Mouse (Mus musculus) intestine, embryonic 16.5 days (tissue): Measurements from ENCODE around the gene Fam92b. TPM values are rescaled to one million over a fixed set of nuclear protein-coding genes. Genes with fewer than 3 reads are reported as not detected.

ENCODE experiments used
- ATAC-seq: fragments of 200-750 bp; cut with Nextera tagmentation; 2 replicates; pipeline ENCODE4 v1.8.0; 2017; ENCODE audit warnings: moderate TSS enrichment, moderate library complexity
- H3K27ac ChIP-seq: fragments of 300-500 bp; sonication (generic); 2 replicates; pipeline ENCODE4 v1.5.1; 2014; ENCODE audit warnings: mild to moderate bottlenecking, low read length
- H3K27me3 ChIP-seq: fragments of 300-500 bp; sonication (generic); replicated peaks from 2 replicates; pipeline ENCODE4 v1.6.1; 2014; ENCODE audit warnings: low read length, control low read depth, mixed read lengths; ENCODE audit not compliant: control insufficient read depth, insufficient read depth
- H3K36me3 ChIP-seq: fragments of 300-500 bp; sonication (generic); 2 replicates; pipeline ENCODE4 v1.6.1; 2014; ENCODE audit warnings: low read length, control low read depth; ENCODE audit not compliant: control insufficient read depth, insufficient read depth
- H3K4me1 ChIP-seq: fragments of 300-500 bp; sonication (generic); 2 replicates; pipeline ENCODE4 v1.6.1; 2014; ENCODE audit warnings: low read length, control low read depth, mixed read lengths; ENCODE audit not compliant: control insufficient read depth, insufficient read depth
- H3K4me2 ChIP-seq: fragments of 300-500 bp; sonication (generic); 2 replicates; pipeline ENCODE4 v1.6.1; 2014; ENCODE audit warnings: low read depth, low read length, control low read depth
- H3K4me3 ChIP-seq: fragments of 300-500 bp; sonication (generic); 2 replicates; pipeline ENCODE4 v1.5.1; 2014; ENCODE audit warnings: mild to moderate bottlenecking, low read length
- H3K9ac ChIP-seq: fragments of 300-500 bp; sonication (generic); 2 replicates; pipeline ENCODE4 v1.6.1; 2014; ENCODE audit warnings: low read depth, low read length
- H3K9me3 ChIP-seq: fragments of 300-500 bp; sonication (generic); 2 replicates; pipeline ENCODE4 v1.6.1; 2016; ENCODE audit warnings: low read length, control low read depth; ENCODE audit not compliant: control insufficient read depth
- WGBS: fragments of 180-500 bp; shearing (Covaris S2); extraction: QIAGEN DNeasy Blood & Tissue Kit; methylation state at CpG from one replicate; pipeline ENCODE4 v1.1.7; 2014; 5-methylcytosine and 5-hydroxymethylcytosine counted together
- polyA plus RNA-seq: library from polyadenylated mRNA; unstranded; fragments of >200 nt; fragmentation: Nextera tagmentation; extraction: Ambion mirVana; gene quantifications from 2 replicates; pipeline ENCODE4 v1.2.1, GENCODE M21; 2015

The Fam92b gene
- polyA plus RNA-seq, 1 experiment from 2014 or later: 0.55 TPM

DNA sequence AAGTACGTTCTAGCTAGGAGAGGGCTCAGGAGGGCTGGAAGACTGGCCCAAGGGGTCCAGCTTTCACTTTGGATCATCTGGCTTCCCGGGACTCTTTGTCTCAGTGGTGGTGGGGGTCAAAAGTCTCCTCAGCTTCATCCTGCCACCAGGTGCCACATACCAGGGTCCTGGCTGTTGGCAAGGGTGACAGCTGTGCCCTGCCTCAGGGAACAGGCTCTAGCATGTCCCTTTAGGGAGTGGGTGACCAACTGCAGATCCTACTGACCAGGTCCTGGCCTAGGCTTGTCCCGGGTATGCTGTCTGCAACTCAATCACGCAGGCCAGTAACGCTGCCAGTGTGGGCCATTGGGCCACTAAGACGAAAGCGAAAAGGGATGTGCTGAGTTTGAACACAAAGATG is 35.3 kb upstream of the Fam92b start:
- ATAC-seq: no peak
- H3K27me3 ChIP-seq: no peaks in the 10 kb centered on the region
- WGBS: 86% methylated on average over 7 of the region's 7 CpGs

DNA sequence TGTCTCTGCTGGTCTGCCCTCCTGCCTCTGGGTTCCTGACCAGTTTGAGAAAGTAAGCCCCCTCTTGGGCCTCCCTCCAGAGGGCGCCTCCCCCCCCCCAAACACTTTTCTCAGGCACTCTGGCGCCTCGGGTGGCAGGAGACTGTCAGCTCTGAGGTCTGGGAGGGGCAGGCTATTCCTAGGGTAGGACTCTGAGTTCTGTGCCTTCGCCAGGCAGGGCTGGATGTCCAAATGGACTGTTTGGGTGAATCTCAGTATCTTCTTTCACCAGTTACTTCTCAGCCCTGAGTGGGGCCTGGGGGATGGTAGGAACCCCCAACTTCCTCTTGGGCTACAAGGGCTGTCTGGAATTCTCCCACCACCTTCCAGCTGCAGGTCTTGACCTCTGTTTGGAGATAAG is 34.1 kb upstream of the Fam92b start:
- H3K4me2 ChIP-seq: no peak overlapping the region
- H3K9me3 ChIP-seq: no peaks in the 10 kb centered on the region
- no peaks in the 10 kb centered on the region for H3K27me3 ChIP-seq
- H3K9ac ChIP-seq: peak overlapping the region; percentile 10; the same call in 1 of the 2 replicates
- no peak overlapping the region for H3K4me3 ChIP-seq
- no peak overlapping the region for H3K27ac ChIP-seq
- no peaks in the 10 kb centered on the region for H3K36me3 ChIP-seq
- ATAC-seq: peak; percentile 33; the same call in 1 of the 2 replicates
- H3K4me1 ChIP-seq: peaks cover 20% of the 10 kb centered on the region
- 10% methylated on average over 4 of the region's 4 CpGs for WGBS

More for the DNA sequence above, 35.3 kb upstream of the Fam92b start:
- Histone ChIP-seq H3K27ac (no peak overlapping the region), H3K9me3 (no peaks in the 10 kb centered on the region), H3K4me1 (peaks cover 31% of the 10 kb centered on the region), H3K4me3 (no peak overlapping the region), H3K36me3 (no peaks in the 10 kb centered on the region), H3K9ac (no peak overlapping the region), H3K4me2 (no peak overlapping the region)

DNA sequence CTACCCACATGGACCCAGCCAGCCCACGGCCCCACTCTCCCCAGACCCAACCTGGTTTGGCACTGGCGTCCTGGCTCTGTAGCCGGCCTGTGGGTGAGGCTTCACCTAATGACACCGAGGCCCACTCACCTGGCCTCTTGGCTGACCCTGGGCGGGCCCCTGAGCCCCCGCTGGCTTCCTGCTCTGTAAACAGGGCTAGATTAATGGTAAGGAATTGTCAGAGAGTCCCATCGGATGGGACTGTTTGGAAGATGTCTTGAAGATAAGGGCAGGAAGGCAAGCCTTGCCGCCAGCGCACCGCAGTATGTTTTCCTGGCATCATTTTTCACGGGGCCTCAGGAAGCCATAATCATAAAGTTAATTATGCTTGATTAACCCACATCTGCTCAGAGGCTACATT is 30.8 kb upstream of the Fam92b start:
- ATAC-seq: no peak

DNA sequence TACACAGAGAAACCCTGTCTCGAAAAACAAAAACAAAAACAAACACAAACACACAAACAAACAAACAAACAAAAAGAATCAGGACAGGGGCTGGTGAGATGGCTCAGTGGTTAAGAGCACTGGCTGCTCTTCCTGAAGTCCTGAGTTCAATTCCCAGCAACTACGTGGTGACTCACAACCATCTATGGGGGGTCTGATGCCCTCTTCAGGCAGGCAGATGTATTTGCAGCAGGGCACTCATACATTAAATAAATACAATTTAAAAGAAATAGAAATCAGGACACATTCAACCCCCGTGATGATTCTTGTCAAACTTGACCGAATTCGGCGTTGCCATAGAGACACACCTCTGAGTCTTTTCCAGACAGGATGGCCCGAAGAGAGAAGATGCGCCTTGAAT is 30.1 kb upstream of the Fam92b start:
- no peaks in the 10 kb centered on the region for H3K9me3 ChIP-seq
- H3K9ac ChIP-seq: no peak overlapping the region
- no peak overlapping the region for H3K4me2 ChIP-seq
- WGBS: 86% methylated on average over 8 of the region's 8 CpGs
- peaks cover 26% of the 10 kb centered on the region for H3K4me1 ChIP-seq
- H3K27me3 ChIP-seq: no peaks in the 10 kb centered on the region
- no peak overlapping the region for H3K4me3 ChIP-seq
- no peaks in the 10 kb centered on the region for H3K36me3 ChIP-seq
- ATAC-seq: no peak
- no peak overlapping the region for H3K27ac ChIP-seq

More for the DNA sequence above, 30.8 kb upstream of the Fam92b start:
- Histone ChIP-seq H3K9me3 (no peaks in the 10 kb centered on the region), H3K4me2 (no peak overlapping the region), H3K27me3 (no peaks in the 10 kb centered on the region), H3K4me1 (peaks cover 26% of the 10 kb centered on the region), H3K4me3 (no peak overlapping the region), H3K36me3 (no peaks in the 10 kb centered on the region), H3K27ac (no peak overlapping the region), H3K9ac (no peak overlapping the region)
- WGBS: 33% methylated on average over 11 of the region's 11 CpGs

DNA sequence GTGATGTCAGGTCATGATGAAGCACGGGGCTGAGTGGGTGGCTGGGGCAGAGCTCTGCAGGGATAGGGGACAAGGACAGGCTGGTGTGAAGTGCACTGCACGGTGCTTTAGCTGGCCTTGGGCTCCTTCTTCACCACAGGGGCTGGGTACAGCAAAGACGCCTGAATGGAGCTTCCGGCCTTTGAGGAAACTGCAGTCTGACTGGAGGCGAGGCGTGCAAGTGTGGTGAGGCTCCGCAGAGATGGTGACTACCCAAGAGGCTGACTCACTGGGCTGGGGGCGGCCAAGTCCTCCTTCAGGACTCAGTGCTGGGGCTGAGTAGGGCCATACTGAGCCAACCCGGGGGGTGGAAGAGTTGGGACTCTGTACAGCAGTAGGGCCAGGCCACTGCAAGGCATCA is 28.6 kb upstream of the Fam92b start:
- Histone ChIP-seq H3K4me3 (no peak overlapping the region), H3K9ac (no peak overlapping the region), H3K27me3 (no peaks in the 10 kb centered on the region), H3K36me3 (no peaks in the 10 kb centered on the region), H3K4me2 (no peak overlapping the region), H3K4me1 (peaks cover 20% of the 10 kb centered on the region), H3K27ac (no peak overlapping the region), H3K9me3 (no peaks in the 10 kb centered on the region)
- WGBS: 81% methylated on average over 9 of the region's 9 CpGs
- ATAC-seq: no peak

DNA sequence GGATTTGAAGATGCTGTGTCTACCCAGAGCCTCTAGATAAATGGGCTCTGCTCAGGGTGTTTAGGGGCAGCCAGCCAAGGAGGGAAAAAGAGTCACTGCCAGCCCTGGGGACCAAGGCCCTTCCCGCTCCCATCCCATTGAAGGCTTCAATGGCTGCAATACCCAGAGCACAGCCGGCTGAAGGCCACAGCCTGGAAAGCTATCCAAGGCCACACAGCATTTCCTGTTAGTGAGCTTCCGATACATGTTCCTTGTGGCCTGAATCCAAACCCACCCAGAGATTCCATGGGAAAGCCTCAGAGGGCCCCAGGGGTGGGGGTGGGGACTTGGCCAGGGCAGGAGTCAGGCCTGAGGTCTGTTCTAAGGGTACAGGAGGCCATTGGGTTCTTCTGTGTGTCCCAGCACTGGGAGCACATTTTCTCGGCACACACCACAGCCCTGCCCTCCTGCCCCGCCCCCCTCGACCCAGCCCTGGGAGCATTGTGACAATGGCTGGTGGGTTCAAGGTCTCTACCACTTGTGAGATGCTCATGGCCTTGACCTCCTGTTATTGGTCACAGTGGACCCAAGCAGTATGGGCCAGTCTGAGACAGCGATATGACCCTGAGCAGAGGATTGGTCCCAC is 27.6 kb upstream of the Fam92b start:
- Histone ChIP-seq H3K36me3 (no peaks in the 10 kb centered on the region), H3K4me2 (no peak overlapping the region), H3K4me3 (no peak overlapping the region), H3K4me1 (peaks cover 18% of the 10 kb centered on the region), H3K27ac (peak overlapping the region; percentile 54), H3K9me3 (0 out of 2 replicates have a peak, but pooled peaks cover 3% of the 10 kb centered on the region), H3K27me3 (no peaks in the 10 kb centered on the region), H3K9ac (peak overlapping the region; percentile 53)
- peak; percentile 52 for ATAC-seq
- WGBS: 57% methylated on average over 7 of the region's 7 CpGs

DNA sequence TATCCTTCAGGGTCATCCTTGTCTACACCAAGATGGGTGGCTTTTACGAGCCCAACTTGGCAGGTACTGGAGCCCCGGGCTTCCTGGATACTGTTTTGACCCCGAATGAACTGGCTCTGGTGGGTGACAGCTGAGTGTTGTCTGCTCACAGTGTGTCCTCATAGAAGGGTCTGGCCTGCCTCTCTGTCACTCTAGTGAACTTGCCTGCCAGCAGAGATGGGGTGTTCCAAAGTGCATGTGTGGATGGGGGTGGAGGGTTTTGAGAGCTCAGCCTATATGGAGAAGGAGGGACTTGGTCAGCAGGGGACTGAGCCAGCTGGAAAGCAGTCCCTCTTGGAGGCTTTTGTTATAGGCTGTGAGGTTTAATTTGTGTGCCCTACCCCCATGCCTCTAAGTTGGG is 25.3 kb upstream of the Fam92b start:
- 0 out of 2 replicates have a peak, but pooled peaks cover 7% of the 10 kb centered on the region for H3K9me3 ChIP-seq
- peak; percentile 45 for ATAC-seq
- no peaks in the 10 kb centered on the region for H3K36me3 ChIP-seq
- H3K27ac ChIP-seq: no peak overlapping the region
- H3K4me1 ChIP-seq: peaks cover 18% of the 10 kb centered on the region
- 40% methylated on average over 3 of the region's 3 CpGs for WGBS
- H3K27me3 ChIP-seq: no peaks in the 10 kb centered on the region
- no peak overlapping the region for H3K9ac ChIP-seq
- H3K4me2 ChIP-seq: no peak overlapping the region
- no peak overlapping the region for H3K4me3 ChIP-seq

DNA sequence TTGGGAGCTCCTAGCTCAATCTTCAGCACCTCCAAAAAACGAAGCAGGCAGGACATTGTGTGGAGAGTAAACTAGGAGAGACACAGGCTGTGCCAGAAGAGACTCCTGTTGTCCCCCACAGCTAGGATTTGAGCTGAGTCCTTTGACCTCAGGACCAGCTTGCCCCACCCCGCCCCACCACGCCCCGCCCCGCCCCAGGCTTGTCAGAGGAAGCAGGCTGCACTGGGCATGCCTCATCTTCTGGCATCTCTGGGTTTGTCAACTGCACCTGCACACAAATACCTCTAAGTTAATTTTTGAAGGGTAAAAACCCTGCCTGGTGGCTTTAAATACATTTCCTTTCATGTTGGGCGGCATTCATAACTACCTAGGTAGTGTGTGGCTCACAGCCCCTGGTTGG is 24.1 kb upstream of the Fam92b start:
- no peak for ATAC-seq
- no peaks in the 10 kb centered on the region for H3K27me3 ChIP-seq
- H3K27ac ChIP-seq: no peak overlapping the region
- H3K4me3 ChIP-seq: no peak overlapping the region
- H3K9me3 ChIP-seq: 0 out of 2 replicates have a peak, but pooled peaks cover 7% of the 10 kb centered on the region
- H3K4me1 ChIP-seq: peaks cover 18% of the 10 kb centered on the region
- H3K36me3 ChIP-seq: no peaks in the 10 kb centered on the region
- no peak overlapping the region for H3K9ac ChIP-seq
- 78% methylated on average over 6 of the region's 6 CpGs for WGBS
- H3K4me2 ChIP-seq: no peak overlapping the region

DNA sequence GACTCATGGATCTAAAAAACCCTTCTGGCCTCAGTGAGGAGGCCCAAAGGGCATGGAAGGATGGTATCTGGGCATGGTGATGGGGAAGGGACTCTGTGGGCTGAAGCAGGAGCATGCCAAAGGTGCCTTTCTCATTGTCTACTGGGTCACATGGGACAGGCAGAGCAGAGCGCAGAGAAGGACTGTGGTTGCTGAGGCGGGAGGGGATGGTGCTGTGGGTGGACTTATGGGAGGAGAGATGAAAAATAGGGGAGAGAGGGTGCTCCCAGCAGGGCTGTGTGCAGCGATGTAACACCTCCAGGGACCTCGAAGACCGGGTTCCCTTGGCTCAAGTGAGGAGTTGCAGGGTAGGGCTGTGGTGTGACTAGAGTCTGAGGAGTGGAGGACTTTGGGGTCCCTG is 14.9 kb upstream of the Fam92b start:
- Histone ChIP-seq H3K4me3 (no peak overlapping the region), H3K27me3 (no peaks in the 10 kb centered on the region), H3K4me1 (peaks cover 22% of the 10 kb centered on the region), H3K9me3 (no peaks in the 10 kb centered on the region), H3K4me2 (no peak overlapping the region), H3K27ac (peak overlapping the region; percentile 20; the same call in 1 of the 2 replicates), H3K9ac (no peak overlapping the region), H3K36me3 (no peaks in the 10 kb centered on the region)
- 95% methylated on average over 5 of the region's 5 CpGs for WGBS
- no peak for ATAC-seq

DNA sequence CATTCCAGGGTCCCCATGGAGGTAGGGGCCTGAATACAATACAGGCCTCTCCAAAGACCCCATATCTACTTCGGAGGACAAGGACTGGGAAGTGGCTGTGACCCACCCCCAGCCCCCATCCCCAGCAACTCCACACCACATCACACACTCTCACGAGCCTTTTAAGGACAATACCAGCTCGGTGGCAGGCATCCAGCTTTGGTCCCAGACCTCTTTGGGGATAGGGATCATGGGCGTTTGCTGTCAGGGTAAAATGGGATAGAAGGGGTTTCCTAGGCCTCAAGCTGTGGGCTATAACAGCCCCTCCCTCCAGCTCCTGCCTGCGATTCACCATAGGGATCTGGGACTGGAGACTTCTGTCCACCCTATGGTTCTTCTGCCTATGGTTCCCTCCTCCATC is 14.4 kb upstream of the Fam92b start:
- no peaks in the 10 kb centered on the region for H3K27me3 ChIP-seq
- no peaks in the 10 kb centered on the region for H3K36me3 ChIP-seq
- ATAC-seq: peak; percentile 45; the same call in 1 of the 2 replicates
- peak overlapping the region; percentile 91 for H3K27ac ChIP-seq
- H3K9me3 ChIP-seq: no peaks in the 10 kb centered on the region
- WGBS: 62% methylated on average over 5 of the region's 5 CpGs
- H3K9ac ChIP-seq: no peak overlapping the region
- H3K4me1 ChIP-seq: peaks cover 24% of the 10 kb centered on the region
- no peak overlapping the region for H3K4me2 ChIP-seq
- H3K4me3 ChIP-seq: no peak overlapping the region
